Mouse (Mus musculus) Patski (cell line): ENCODE measurements around the gene Cdh16. TPM values are rescaled to one million over a fixed set of nuclear protein-coding genes. Genes with fewer than 3 reads are reported as not detected.
A peak's percentile ranks its signal among the peaks of the same experiment; 100 is the strongest.

Source experiments
- ATAC-seq: fragments of 100-300 bp; one replicate; pipeline ENCODE4 v1.8.0; 2021
- CTCF ChIA-PET: fragments of 350-600 bp; sonication (Branson Sonifier 250); formaldehyde crosslinking; loops from one replicate; lab custom pipeline; 2022; ENCODE audit warnings: inconsistent platforms; lab: Charles Lee
- POLR2A ChIA-PET: fragments of 350-600 bp; sonication (Branson Sonifier 250); formaldehyde crosslinking; loops from one replicate; lab custom pipeline; 2022; ENCODE audit warnings: antibody characterized with exemption, inconsistent platforms; lab: Charles Lee
- DNase-seq: peaks from one replicate; pipeline ENCODE4 v3.0.0-alpha.2; 2011; ENCODE audit warnings: low read depth, low spot score
- H3K27me3 ChIP-seq: fragments of 371-371 bp; one replicate; pipeline ENCODE4 v1.5.1; 2021
- CTCF ChIP-seq: fragments of 100-300 bp; IDR thresholded peaks from one replicate; pipeline ENCODE4 v1.5.1; 2021
- in situ Hi-C: fragments of 300-500 bp; cut with MboI; formaldehyde crosslinking; loops from 3 replicates; pipeline ENCODE4 v1.11.1; 2018; ENCODE audit warnings: low pct_unique_long_range_greater_than_20kb, mixed read lengths
- polyA plus RNA-seq: library from polyadenylated mRNA; unstranded; gene quantifications from one replicate; pipeline ENCODE4 v1.2.3, GENCODE M21; 2021

Gene Cdh16
- polyA plus RNA-seq, 1 experiment from 2014 or later, result 738 TPM

GRCm38 (mm10) chr8:104635004-104635710 is 11.0 kb upstream of the Cdh16 start:
- H3K27me3 ChIP-seq, result no peaks in the 10 kb centered on the region
- no peak for TF ChIP-seq CTCF
- DNase-seq, result no peak
- in situ Hi-C loops, result loop anchor here (10.0 kb wide), 1 partner anchor 660 kb away; the partner anchor contains the start of genes E2f4 and Exoc3l
- ChIA-PET CTCF (interaction anchor here (0.7 to 2.1 kb wide), 3 partner anchors 14 to 33 kb away, joined by 3 to 8 read pairs (median 3); no protein-coding TSS in a partner anchor), POLR2A (interaction anchor here (0.6 to 1.3 kb wide), 2 partner anchors 11 to 78 kb away, joined by 4 read pairs; partner anchors contain the start of gene Cdh16)
- ATAC-seq, result no peak

GRCm38 (mm10) chr8:104633156-104633744 is 9.1 kb upstream of the Cdh16 start:
- in situ Hi-C loops, result loop anchor here (10.0 kb wide), 1 partner anchor 662 kb away; the partner anchor contains the start of genes E2f4 and Exoc3l
- H3K27me3 ChIP-seq, result no peaks in the 10 kb centered on the region
- CTCF ChIA-PET, result interaction anchor here (1.2 kb wide), 1 partner anchor 30 kb away, joined by 3 read pairs; no protein-coding TSS in a partner anchor
- POLR2A ChIA-PET, result no interaction called here
- TF ChIP-seq CTCF, result no peak
- DNase-seq, result no peak
- ATAC-seq, result no peak

GRCm38 (mm10) chr8:104632486-104632885 is 8.3 kb upstream of the Cdh16 start:
- ATAC-seq (no peak), DNase-seq (no peak)
- H3K27me3 ChIP-seq, result no peaks in the 10 kb centered on the region
- in situ Hi-C loops, result loop anchor here (10.0 kb wide), 1 partner anchor 662 kb away; the partner anchor contains the start of genes E2f4 and Exoc3l
- CTCF ChIA-PET, result interaction anchor here (1.2 to 1.4 kb wide), 2 partner anchors 29 to 30 kb away, joined by 3 to 7 read pairs; no protein-coding TSS in a partner anchor
- TF ChIP-seq CTCF, result no peak
- POLR2A ChIA-PET, result no interaction called here

GRCm38 (mm10) chr8:104631975-104632374 is 7.8 kb upstream of the Cdh16 start:
- POLR2A ChIA-PET, result no interaction called here
- in situ Hi-C loops, result loop anchor here (10.0 kb wide), 1 partner anchor 663 kb away; the partner anchor contains the start of genes E2f4 and Exoc3l
- ATAC-seq (no peak), DNase-seq (no peak)
- TF ChIP-seq CTCF, result no peak
- H3K27me3 ChIP-seq, result no peaks in the 10 kb centered on the region
- CTCF ChIA-PET, result interaction anchor here (1.4 to 1.6 kb wide), 3 partner anchors 11 to 29 kb away, joined by 3 to 7 read pairs (median 4); no protein-coding TSS in a partner anchor

- H3K27me3 ChIP-seq, result no peaks in the 10 kb centered on the region
- in situ Hi-C loops, result loop anchor here (10.0 kb wide), 1 partner anchor 664 kb away; the partner anchor contains the start of genes E2f4 and Exoc3l
- POLR2A ChIA-PET, result interaction anchor here (0.9 to 1.2 kb wide), 3 partner anchors 11 to 40 kb away, joined by 3 to 4 read pairs (median 3); partner anchors contain the start of genes Ciao2b and Pdp2
- ATAC-seq (peak; percentile 57), DNase-seq (no peak)
- CTCF ChIA-PET, result interaction anchor here (1.4 to 1.6 kb wide), 3 partner anchors 10 to 28 kb away, joined by 3 to 7 read pairs (median 4); no protein-coding TSS in a partner anchor
- no peak for TF ChIP-seq CTCF
Observed at GRCm38 (mm10) chr8:104630981-104631663, 6.9 kb upstream of the Cdh16 start, which contains the start of gene Rrad. TSS of gene Rrad (minus strand) at chr8:104631327.

GRCm38 (mm10) chr8:104630574-104630973 is 6.4 kb upstream of the Cdh16 start:
- ChIA-PET POLR2A (interaction anchor here (0.9 to 1.2 kb wide), 3 partner anchors 11 to 39 kb away, joined by 3 to 4 read pairs (median 3); partner anchors contain the start of genes Ciao2b and Pdp2), CTCF (interaction anchor here (1.6 kb wide), 1 partner anchor 9 kb away, joined by 3 read pairs; no protein-coding TSS in a partner anchor)
- ATAC-seq, result peak; percentile 45
- in situ Hi-C loops, result loop anchor here (10.0 kb wide), 1 partner anchor 664 kb away; the partner anchor contains the start of genes E2f4 and Exoc3l
- no peak for DNase-seq
- no peak for TF ChIP-seq CTCF
- no peaks in the 10 kb centered on the region for H3K27me3 ChIP-seq

- ChIA-PET POLR2A (interaction anchor here (1.2 kb wide), 2 partner anchors 12 to 19 kb away, joined by 3 to 4 read pairs; partner anchors contain the start of gene Ciao2b), CTCF (no interaction called here)
- DNase-seq (no peak), ATAC-seq (no peak)
- no peaks in the 10 kb centered on the region for H3K27me3 ChIP-seq
- in situ Hi-C loops, result loop anchor here (10.0 kb wide), 1 partner anchor 665 kb away; the partner anchor contains the start of genes E2f4 and Exoc3l
- TF ChIP-seq CTCF, result no peak
Observed at GRCm38 (mm10) chr8:104630111-104630479, 5.9 kb upstream of the Cdh16 start.

- in situ Hi-C loops, result loop anchor here (10.0 kb wide), 1 partner anchor 665 kb away; the partner anchor contains the start of genes E2f4 and Exoc3l
- H3K27me3 ChIP-seq, result no peaks in the 10 kb centered on the region
- ChIA-PET POLR2A (interaction anchor here (0.5 kb wide), 1 partner anchor 253 kb away, joined by 4 read pairs; no protein-coding TSS in a partner anchor), CTCF (no interaction called here)
- no peak for TF ChIP-seq CTCF
- DNase-seq, result no peak
- ATAC-seq, result no peak
Observed at GRCm38 (mm10) chr8:104629306-104630110, 5.3 kb upstream of the Cdh16 start.

- DNase-seq (no peak), ATAC-seq (no peak)
- no peak for TF ChIP-seq CTCF
- H3K27me3 ChIP-seq, result no peaks in the 10 kb centered on the region
- ChIA-PET POLR2A (no interaction called here), CTCF (no interaction called here)
- in situ Hi-C loops, result no loop called here
Observed at GRCm38 (mm10) chr8:104628402-104628801, 4.2 kb upstream of the Cdh16 start.
